ENCODE assay signal across 8 mouse cellular contexts in genomic region chr11:101905115-101905514, GRCm38 (mm10). TPM values are rescaled to one million over a fixed set of nuclear protein-coding genes. Genes with fewer than 3 reads are reported as not detected.
A peak's percentile ranks its signal among the peaks of the same experiment; 100 is the strongest.
DNase-seq lines count a peak whose midpoint lies in the region; ATAC-seq and TF ChIP-seq lines count a peak whose summit lies in the region.

No protein-coding gene starts in this region.

- in situ Hi-C loops in Patski (cut with MboI; ENCODE audit: low pct_unique_long_range_greater_than_20kb), result loop anchor here (5.0 kb wide), 2 partner anchors 88 to 148 kb away; no protein-coding TSS in a partner anchor

- H3K4me2 ChIP-seq in lung, embryonic 15.5 days, result no peak overlapping the region

- H3K79me3 ChIP-seq in C2C12 (ENCODE audit: low read depth), result no peaks in the 10 kb centered on the region

- H3ac ChIP-seq in C2C12 (ENCODE audit: control insufficient read depth, insufficient read length, low read depth), result no peak overlapping the region

- DNase-seq in Patski (ENCODE audit: low read depth, low spot score), result no peak
- peak; percentile 80 to 90 for DNase-seq in cerebellum, postnatal 4 days (ENCODE audit: low spot score in 2 of 2)
- peak; percentile 62 to 78 for DNase-seq in heart, adult 9 months (ENCODE audit: low spot score in 2 of 2)
- DNase-seq in layer of hippocampus, adult 18-20 months (ENCODE audit: low spot score in 2 of 2), result peak; percentile 43 to 86
- peak; percentile 80 to 84 for DNase-seq in right cerebral cortex, adult 2 months (ENCODE audit: low spot score in 2 of 2)
- peak; percentile 86 for DNase-seq in urinary bladder, postnatal 25 days (ENCODE audit: low spot score)

- H3K4me1 ChIP-seq in lung, embryonic 15.5 days, result peaks cover 7% of the 10 kb centered on the region

- no peak overlapping the region for H3K9ac ChIP-seq in lung, embryonic 15.5 days

- 27% methylated on average over 13 of the region's 13 CpGs for WGBS in lung, embryonic 15.5 days

- TF ChIP-seq CTCF in C2C12 (IDR thresholded peaks at IDR 0.05; ENCODE audit: control insufficient read depth, insufficient read depth, insufficient read length), result peak; percentile 76
- TF ChIP-seq CTCF in Patski (IDR thresholded peaks at IDR 0.05), result peak; percentile 92

- H3K27me3 ChIP-seq in C2C12 (ENCODE audit: control insufficient read depth, insufficient read depth, insufficient read length), result peaks cover 4% of the 10 kb centered on the region
- no peaks in the 10 kb centered on the region for H3K27me3 ChIP-seq in Patski
- H3K27me3 ChIP-seq in lung, embryonic 15.5 days, result no peaks in the 10 kb centered on the region

- H3K79me2 ChIP-seq in C2C12 (ENCODE audit: control insufficient read depth, insufficient read depth), result no peaks in the 10 kb centered on the region

- POLR2A ChIA-PET in Patski (lab: Charles Lee), result interaction anchor here (0.6 to 1.6 kb wide), 3 partner anchors 61 to 91 kb away, joined by 3 to 8 read pairs (median 4); no protein-coding TSS in a partner anchor

- H3K9me3 ChIP-seq in lung, embryonic 15.5 days, result no peaks in the 10 kb centered on the region

- CTCF ChIA-PET in Patski (lab: Charles Lee), result interaction anchor here (0.8 to 9.8 kb wide), 7 partner anchors 9 to 117 kb away, joined by 3 to 239 read pairs (median 4); no protein-coding TSS in a partner anchor

- H3K36me3 ChIP-seq in C2C12 (ENCODE audit: control insufficient read depth, insufficient read depth), result no peaks in the 10 kb centered on the region
- no peaks in the 10 kb centered on the region for H3K36me3 ChIP-seq in lung, embryonic 15.5 days

- ATAC-seq in Patski, result no peak
- ATAC-seq in lung, embryonic 15.5 days (ENCODE audit: borderline replicate concordance, extremely low read depth, low FRiP score, low TSS enrichment), result peak; percentile 24; the same call in 1 of the 2 replicates

- no peak overlapping the region for H3K27ac ChIP-seq in lung, embryonic 15.5 days

- H3K4me3 ChIP-seq in C2C12 (ENCODE audit: insufficient read depth, poor library complexity, severe bottlenecking), result no peak overlapping the region
- H3K4me3 ChIP-seq in lung, embryonic 15.5 days, result no peak overlapping the region

TF ChIP-seq in C2C12, 6 proteins besides CTCF, POLR2A, EP300 and RAD21:
- TF ChIP-seq FOSL1 (IDR thresholded peaks at IDR 0.05; ENCODE audit: insufficient read depth, low read length, poor library complexity, severe bottlenecking), result no peak
- no peak for TF ChIP-seq CEBPB (IDR thresholded peaks at IDR 0.05; ENCODE audit: low read depth)
- no peak for TF ChIP-seq MYOG (IDR thresholded peaks at IDR 0.05; ENCODE audit: control insufficient read depth, extremely low read depth, insufficient read length)
- no peak for TF ChIP-seq USF1 (IDR thresholded peaks at IDR 0.05; ENCODE audit: low read depth)

RNA-seq across cellular contexts. Expression of gene Meox1, which starts 10.9 kb away (rescaled TPM):
- polyA plus RNA-seq in C2C12 (2012; fragmentation: generic; extraction: Trizol), result 0.02 TPM
- polyA plus RNA-seq in Patski (2021), result 0.06 TPM
- total RNA-seq in layer of hippocampus, adult 18-20 months (2021), result under 1 TPM; 0.64 to 0.86 TPM
- 10.3 and 10.4 TPM in 2 replicates for polyA plus RNA-seq in lung, embryonic 15.5 days (2015; fragmentation: Nextera tagmentation; extraction: Ambion mirVana)

Comparison
In these comparisons a context has a peak if more than half of its experiments do, and no peak if none do; other contexts are left out.
1. RNA of gene Meox1, which starts 10.9 kb away (polyA plus RNA-seq): 10.3 to 10.4 TPM in lung, embryonic 15.5 days; 0.06 TPM in Patski (single experiment) and 0.02 TPM in C2C12 (single experiment); every median in the first group is over 10 times any median in the second.